Mouse (Mus musculus) lung, embryonic 15.5 days (tissue): ENCODE measurements around the gene Gm11758. TPM values are rescaled to one million over a fixed set of nuclear protein-coding genes. Genes with fewer than 3 reads are reported as not detected.
"Not testable (repeated sequence)": the region's sequence is repeated elsewhere in the genome, so short reads cannot be mapped to it uniquely, and the experiment has no call there.

Experiments
- ATAC-seq: fragments of 200-750 bp; cut with Nextera tagmentation; 2 replicates; pipeline ENCODE4 v1.8.0; 2017; ENCODE audit warnings: moderate number of reproducible peaks, borderline replicate concordance; ENCODE audit not compliant: low FRiP score, low TSS enrichment; ENCODE audit errors: extremely low read depth
- H3K27ac ChIP-seq: fragments of 300-500 bp; sonication (generic); 2 replicates; pipeline ENCODE4 v1.5.1; 2015; ENCODE audit warnings: moderate library complexity, mild to moderate bottlenecking, inconsistent platforms
- H3K27me3 ChIP-seq: fragments of 300-500 bp; sonication (generic); 2 replicates; pipeline ENCODE4 v1.6.1; 2015; ENCODE audit warnings: inconsistent platforms
- H3K36me3 ChIP-seq: fragments of 300-500 bp; sonication (generic); 2 replicates; pipeline ENCODE4 v1.6.1; 2015; ENCODE audit warnings: inconsistent platforms
- H3K4me1 ChIP-seq: fragments of 300-500 bp; sonication (generic); 2 replicates; pipeline ENCODE4 v1.6.1; 2015; ENCODE audit warnings: inconsistent platforms
- H3K4me2 ChIP-seq: fragments of 300-500 bp; sonication (generic); 2 replicates; pipeline ENCODE4 v1.6.1; 2015; ENCODE audit warnings: inconsistent platforms, mild to moderate bottlenecking, moderate library complexity
- H3K4me3 ChIP-seq: fragments of 300-500 bp; sonication (generic); 2 replicates; pipeline ENCODE4 v1.5.1; 2015; ENCODE audit warnings: mild to moderate bottlenecking, inconsistent platforms
- H3K9ac ChIP-seq: fragments of 300-500 bp; sonication (generic); 2 replicates; pipeline ENCODE4 v1.6.1; 2015; ENCODE audit warnings: inconsistent platforms
- H3K9me3 ChIP-seq: fragments of 300-500 bp; sonication (generic); 2 replicates; pipeline ENCODE4 v1.6.1; 2016; ENCODE audit warnings: inconsistent platforms
- WGBS: fragments of 180-500 bp; shearing (Covaris S2); methylation state at CpG from one replicate; pipeline ENCODE4 v1.1.7; 2015; 5-methylcytosine and 5-hydroxymethylcytosine counted together
- polyA plus RNA-seq: library from polyadenylated mRNA; unstranded; fragments of >200 nt; fragmentation: Nextera tagmentation; extraction: Ambion mirVana; gene quantifications from 2 replicates; pipeline ENCODE4 v1.2.1, GENCODE M21; 2015

Gm11758 gene
- not detected in 2 replicates for polyA plus RNA-seq

DNA sequence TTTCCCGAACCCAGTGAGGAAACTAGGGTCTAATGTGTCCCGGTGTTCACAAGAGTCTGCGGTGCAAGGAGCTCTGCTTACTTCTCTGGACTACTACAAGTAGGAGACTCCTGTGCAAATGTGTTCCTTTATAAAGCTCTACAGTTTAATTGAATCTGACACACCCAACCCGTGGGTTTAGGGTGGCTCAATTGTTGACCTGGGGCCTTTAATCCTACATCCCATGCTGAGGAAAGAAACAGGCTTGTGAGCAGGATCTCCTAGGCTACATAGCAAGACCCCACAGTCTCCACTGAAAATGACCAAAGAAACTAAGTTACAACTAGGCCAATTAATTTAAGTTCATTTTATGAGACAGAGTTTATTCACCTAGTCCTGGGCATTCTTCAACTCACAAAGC is at the start of gene Gm11758:
Gm11758 (minus strand) TSS at position 101 of the 400 bp plus-strand sequence.
- not testable (repeated sequence) for H3K9ac ChIP-seq, H3K4me2 ChIP-seq, ATAC-seq, H3K27me3 ChIP-seq, H3K4me3 ChIP-seq, H3K27ac ChIP-seq, H3K36me3 ChIP-seq, H3K9me3 ChIP-seq, H3K4me1 ChIP-seq
- no CpG with 5 or more reads among the region's 4 CpGs for WGBS

DNA sequence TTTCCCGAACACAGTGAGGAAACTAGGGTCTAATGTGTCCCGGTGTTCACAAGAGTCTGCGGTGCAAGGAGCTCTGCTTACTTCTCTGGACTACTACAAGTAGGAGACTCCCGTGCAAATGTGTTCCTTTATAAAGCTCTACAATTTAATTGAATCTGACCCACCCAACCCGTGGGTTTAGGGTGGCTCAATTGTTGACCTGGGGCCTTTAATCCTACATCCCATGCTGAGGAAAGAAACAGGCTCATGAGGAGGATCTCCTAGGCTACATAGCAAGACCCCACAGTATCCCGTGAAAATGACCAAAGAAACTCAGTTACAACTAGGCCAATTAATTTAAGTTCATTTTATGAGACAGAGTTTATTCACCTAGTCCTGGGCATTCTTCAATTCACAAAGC is 44.6 kb upstream of the Gm11758 start, which contains the start of gene Gm11756:
Gm11756 (minus strand) TSS at position 101 of the 400 bp plus-strand sequence.
- 78% methylated on average over 6 of the region's 6 CpGs for WGBS
- not testable (repeated sequence) for H3K4me3 ChIP-seq, H3K9me3 ChIP-seq, ATAC-seq, H3K27ac ChIP-seq, H3K4me2 ChIP-seq, H3K36me3 ChIP-seq, H3K4me1 ChIP-seq, H3K9ac ChIP-seq, H3K27me3 ChIP-seq

DNA sequence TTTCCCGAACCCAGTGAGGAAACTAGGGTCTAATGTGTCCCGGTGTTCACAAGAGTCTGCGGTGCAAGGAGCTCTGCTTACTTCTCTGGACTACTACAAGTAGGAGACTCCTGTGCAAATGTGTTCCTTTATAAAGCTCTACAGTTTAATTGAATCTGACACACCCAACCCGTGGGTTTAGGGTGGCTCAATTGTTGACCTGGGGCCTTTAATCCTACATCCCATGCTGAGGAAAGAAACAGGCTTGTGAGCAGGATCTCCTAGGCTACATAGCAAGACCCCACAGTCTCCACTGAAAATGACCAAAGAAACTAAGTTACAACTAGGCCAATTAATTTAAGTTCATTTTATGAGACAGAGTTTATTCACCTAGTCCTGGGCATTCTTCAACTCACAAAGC is 29.8 kb upstream of the Gm11758 start, which contains the start of gene Gm13871:
Gm13871 (minus strand) TSS at position 101 of the 400 bp plus-strand sequence.
- H3K4me3 ChIP-seq, ATAC-seq, H3K36me3 ChIP-seq, H3K27me3 ChIP-seq, H3K9me3 ChIP-seq, H3K9ac ChIP-seq, H3K4me1 ChIP-seq, H3K27ac ChIP-seq, H3K4me2 ChIP-seq: not testable (repeated sequence)
- no CpG with 5 or more reads among the region's 4 CpGs for whole genome bisulfite sequencing

DNA sequence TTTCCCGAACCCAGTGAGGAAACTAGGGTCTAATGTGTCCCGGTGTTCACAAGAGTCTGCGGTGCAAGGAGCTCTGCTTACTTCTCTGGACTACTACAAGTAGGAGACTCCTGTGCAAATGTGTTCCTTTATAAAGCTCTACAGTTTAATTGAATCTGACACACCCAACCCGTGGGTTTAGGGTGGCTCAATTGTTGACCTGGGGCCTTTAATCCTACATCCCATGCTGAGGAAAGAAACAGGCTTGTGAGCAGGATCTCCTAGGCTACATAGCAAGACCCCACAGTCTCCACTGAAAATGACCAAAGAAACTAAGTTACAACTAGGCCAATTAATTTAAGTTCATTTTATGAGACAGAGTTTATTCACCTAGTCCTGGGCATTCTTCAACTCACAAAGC is 14.9 kb upstream of the Gm11758 start, which contains the start of gene Gm11757:
Gm11757 (minus strand) TSS at position 101 of the 400 bp plus-strand sequence.
- H3K9me3 ChIP-seq, H3K4me2 ChIP-seq, H3K4me3 ChIP-seq, H3K9ac ChIP-seq, H3K27me3 ChIP-seq, H3K27ac ChIP-seq, H3K36me3 ChIP-seq, H3K4me1 ChIP-seq, ATAC-seq: not testable (repeated sequence)
- no CpG with 5 or more reads among the region's 4 CpGs for WGBS

DNA sequence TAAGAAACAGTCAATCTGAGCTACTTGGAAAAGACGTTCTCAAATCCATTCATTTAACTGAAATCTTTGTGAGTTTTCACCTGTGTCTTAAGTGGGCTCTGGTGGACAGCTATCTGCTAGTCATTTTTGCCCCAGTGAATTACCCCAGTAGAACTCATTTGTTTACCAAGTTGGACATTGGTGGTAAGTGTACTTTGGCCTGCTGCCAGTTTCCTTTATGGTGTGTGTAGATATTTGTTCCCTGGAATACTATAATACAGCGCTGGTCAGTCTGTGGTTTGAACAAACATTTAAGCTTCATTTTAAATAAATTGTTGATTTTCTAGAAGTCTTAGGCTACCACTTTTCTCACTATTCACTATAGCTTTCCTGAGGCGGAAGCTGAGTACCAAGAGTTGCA is 49.5 kb downstream of the Gm11758 start:
- no peak overlapping the region for H3K4me2 ChIP-seq
- ATAC-seq = no peak
- WGBS = 53% methylated on average over 3 of the region's 3 CpGs

More for the DNA sequence above, 49.5 kb downstream of the Gm11758 start:
- Histone ChIP-seq H3K9me3 (no peaks in the 10 kb centered on the region), H3K27ac (no peak overlapping the region), H3K36me3 (no peaks in the 10 kb centered on the region), H3K4me3 (no peak overlapping the region), H3K9ac (no peak overlapping the region), H3K27me3 (no peaks in the 10 kb centered on the region), H3K4me1 (no peaks in the 10 kb centered on the region)

Other genes with a start within 250 kb of the Gm11758 start
- gene Gm11236, start 238.1 kb downstream of the Gm11758 start, polyA plus RNA-seq = not detected in 2 replicates
- gene Gm11239, start 207.9 kb downstream of the Gm11758 start, polyA plus RNA-seq = not detected in 2 replicates
- gene Gm428, start 192.8 kb downstream of the Gm11758 start, polyA plus RNA-seq = not detected in 2 replicates
- gene Rasef, start 85.3 kb downstream of the Gm11758 start, polyA plus RNA-seq = 4.1 and 4.4 TPM in 2 replicates
- gene Gm11757, start 14.8 kb upstream of the Gm11758 start, polyA plus RNA-seq = not detected in 2 replicates
- not detected in 2 replicates for gene Gm13871, start 29.7 kb upstream of the Gm11758 start, polyA plus RNA-seq
- gene Gm11756, start 44.5 kb upstream of the Gm11758 start, polyA plus RNA-seq = not detected in 2 replicates
- not detected in 2 replicates for gene 2310002L09Rik, start 74.6 kb upstream of the Gm11758 start, polyA plus RNA-seq
- 0.77 and 0.83 TPM in 2 replicates for gene Frmd3, start 137.2 kb upstream of the Gm11758 start, polyA plus RNA-seq